Mouse (Mus musculus) gastrocnemius, postnatal 10 days (tissue): ENCODE measurements around the gene Dcps. TPM values are rescaled to one million over a fixed set of nuclear protein-coding genes. Genes with fewer than 3 reads are reported as not detected.

ENCODE experiments used
- DNase-seq: peaks from one replicate; pipeline ENCODE4 v3.0.0; 2021; ENCODE audit warnings: mixed read lengths
- long read RNA-seq, 2 experiments: library from polyadenylated mRNA; stranded (forward); transcript quantifications; one replicate each; pipeline ENCODE4 v2.0.0; 2021
- total RNA-seq, 2 experiments: library from RNA; stranded (reverse); gene quantifications; 2 replicates each; pipeline ENCODE4 v1.2.3; 2021

The Dcps gene
- total RNA-seq = 10 to 100 TPM; 11.2 TPM
- long read RNA-seq, experiment 1, transcript Dcps-201 (6 exons, 1,274 nt) = major isoform, 6 of 6 reads
- long read RNA-seq, experiment 1, partial matches to known transcripts = 0 of 6 reads
- long read RNA-seq, experiment 1, other reads (novel, unspliced or antisense) = 0 of 6 reads
- long read RNA-seq, experiment 2, transcript Dcps-201 (6 exons, 1,274 nt) = major isoform, 13 of 14 reads
- long read RNA-seq, experiment 2, partial matches to known transcripts = 0 of 14 reads
- long read RNA-seq, experiment 2, other reads (novel, unspliced or antisense) = 1 of 14 reads

DNA sequence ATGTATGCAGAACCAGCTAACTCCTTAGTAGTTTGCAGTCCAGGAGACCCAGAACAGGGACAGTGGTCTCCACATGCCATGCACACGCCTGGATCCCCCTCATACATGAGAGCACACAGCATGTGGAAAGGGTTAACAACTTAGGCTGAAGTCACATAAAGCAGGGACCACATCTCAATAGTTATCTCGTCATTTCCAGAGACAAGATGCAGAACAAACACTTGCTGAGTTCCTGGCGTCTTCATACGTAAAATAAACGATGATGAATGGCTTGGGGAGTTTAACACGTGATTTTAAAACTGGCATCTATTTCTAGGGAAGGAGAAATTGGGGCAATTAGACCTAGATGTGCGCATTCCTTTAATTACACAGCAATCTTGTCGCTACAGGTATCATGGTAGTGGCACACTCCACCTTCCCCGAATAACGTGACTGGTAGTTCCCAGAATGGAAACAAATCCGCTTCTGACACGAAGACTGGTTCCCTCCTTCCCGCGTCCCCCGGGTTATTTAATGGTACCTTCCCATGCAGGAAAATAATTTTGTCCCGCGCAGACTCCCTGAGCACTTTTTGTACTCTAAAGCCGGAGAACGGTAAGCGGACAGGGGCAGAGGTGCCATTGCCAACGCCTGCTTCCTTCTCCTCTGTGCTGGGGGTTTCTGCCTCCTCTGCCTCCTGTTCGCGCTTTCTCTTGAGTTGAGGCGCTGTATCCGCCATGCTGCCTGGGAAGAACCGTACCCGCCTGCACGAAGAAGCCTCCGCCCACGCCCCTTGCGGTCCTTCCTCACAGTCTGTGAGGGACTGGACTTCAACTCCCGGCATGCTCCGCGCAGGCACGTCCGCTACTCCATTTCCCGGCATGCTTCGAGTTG lies at the start of gene Dcps:
Gene Dcps (minus strand): TSS at position 811 of the 873 bp plus-strand sequence.
- peak; percentile 89 for DNase-seq

DNA sequence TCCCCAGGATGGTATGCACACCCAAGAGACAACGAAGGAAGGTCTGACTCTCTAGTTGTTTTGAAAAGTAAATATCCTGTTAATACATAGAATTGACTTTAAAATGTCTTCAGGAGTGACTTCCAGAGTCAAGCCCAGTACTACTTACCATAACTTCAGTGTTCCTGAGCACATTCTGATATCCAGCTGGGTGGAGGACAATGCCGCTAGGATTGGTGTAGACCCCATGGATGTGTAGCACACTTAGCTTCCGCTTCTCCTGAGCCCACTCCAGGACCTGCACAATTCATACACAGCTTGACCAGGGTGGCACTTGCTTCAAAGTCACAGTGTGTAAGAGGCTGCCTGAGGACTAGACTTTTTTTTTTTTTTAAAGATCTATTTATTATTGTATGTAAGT lies 47.6 kb upstream of the Dcps start:
- no peak for DNase-seq

DNA sequence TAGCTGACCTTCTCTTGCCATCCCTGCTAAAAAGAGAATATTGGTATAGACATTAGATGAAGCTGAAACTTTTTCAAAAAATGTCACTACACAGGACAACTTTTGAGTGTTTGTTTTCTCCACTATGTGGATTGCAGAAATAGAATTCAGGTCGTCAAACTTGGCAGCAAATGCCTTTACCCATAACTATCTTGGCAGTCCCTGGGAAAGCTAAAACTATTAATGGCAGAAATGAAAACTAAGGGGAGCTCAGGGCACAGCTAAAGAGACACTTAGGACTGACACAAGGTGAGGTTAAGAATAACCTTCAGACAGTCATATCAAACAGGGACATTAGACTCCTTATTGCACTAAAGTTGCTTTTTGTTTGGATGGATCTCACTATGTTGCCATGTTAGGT lies 42.1 kb upstream of the Dcps start:
- no peak for DNase-seq

DNA sequence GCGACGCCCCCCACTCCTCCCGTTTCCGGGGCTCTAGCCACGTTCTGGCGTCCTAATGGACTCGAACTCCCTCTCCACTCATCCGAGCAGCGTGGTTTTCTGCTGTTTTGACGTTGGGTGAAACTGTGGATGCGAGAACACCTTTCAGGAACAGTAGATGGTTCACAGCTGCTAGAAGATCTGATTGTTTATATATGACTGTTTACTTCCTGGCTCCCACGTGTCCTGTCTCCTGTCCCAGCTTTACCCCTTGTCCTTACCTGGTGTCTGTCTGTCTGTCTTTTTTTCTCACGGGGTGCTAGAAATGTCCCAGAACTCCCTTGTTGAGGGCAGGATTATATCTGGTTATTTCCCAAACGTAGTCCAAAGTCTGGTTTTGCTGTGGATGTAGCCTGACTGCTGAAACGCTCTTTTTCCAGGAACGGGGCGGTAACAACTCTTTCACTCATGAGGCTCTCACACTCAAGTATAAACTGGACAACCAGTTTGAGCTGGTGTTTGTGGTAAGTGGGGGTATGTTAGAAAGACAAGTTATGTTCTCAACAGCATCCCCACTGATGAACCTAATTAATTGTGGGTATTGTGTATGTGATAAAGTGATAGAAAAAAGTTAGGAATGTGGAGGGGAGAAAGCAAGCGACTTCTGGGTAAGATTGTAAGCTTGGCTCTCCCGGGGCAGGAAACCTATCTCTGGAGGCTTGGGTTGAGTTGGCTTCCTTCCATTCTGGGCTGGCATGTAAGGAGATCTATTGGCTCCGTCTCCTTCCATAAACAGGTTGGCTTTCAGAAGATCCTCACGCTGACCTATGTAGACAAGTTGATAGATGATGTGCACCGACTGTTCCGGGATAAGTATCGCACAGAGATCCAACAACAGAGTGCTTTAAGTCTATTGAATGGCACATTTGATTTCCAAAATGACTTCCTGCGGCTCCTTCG lies 36.0 kb upstream of the Dcps start:
- peak; percentile 34 for DNase-seq

DNA sequence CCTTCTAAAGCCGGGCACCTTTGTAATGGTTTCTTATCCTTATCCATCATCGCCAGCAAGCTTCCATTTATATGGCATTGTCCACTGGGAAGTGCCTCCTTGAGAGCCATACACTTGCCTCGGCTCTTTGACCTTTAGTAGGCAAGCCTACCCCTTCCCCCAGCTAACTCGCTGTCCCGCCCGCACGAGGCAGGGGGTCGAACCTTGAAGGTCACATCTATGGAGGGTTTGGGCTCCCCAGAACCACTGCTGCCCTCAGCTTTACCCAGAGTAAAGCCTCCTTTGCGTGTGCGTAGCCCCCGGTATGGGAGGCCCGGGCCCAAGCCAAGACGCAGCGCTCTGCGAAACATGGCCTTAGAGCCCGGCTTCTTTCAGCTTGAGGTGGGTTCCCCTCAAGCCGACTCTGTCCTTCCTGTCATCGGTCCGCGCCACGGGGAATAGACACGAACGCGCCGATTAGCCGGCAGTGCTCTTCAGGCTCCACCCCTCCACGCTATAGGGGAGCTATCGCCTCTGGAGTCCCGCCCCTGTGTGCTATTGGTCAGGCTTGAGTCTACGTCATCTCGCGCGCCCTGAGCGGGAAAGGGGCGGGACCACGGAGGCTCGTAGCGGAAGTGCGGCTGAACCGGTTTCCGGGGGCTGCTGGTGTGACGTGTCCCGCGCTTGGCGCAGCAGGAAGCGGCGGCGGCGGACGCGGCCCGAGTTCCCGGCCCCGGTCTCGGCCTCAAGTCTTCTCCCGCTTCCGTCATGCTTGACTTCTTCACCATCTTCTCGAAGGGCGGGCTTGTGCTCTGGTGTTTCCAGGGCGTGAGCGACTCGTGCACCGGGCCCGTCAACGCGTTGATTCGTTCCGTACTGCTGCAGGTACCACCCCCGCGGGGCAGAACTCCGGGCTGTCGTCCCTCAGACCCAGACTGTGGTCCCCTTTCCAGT lies 34.9 kb upstream of the Dcps start, which contains the start of gene Foxred1:
Gene Foxred1 (minus strand): TSS at position 514 of the 933 bp plus-strand sequence.
- DNase-seq = peak; percentile 98

DNA sequence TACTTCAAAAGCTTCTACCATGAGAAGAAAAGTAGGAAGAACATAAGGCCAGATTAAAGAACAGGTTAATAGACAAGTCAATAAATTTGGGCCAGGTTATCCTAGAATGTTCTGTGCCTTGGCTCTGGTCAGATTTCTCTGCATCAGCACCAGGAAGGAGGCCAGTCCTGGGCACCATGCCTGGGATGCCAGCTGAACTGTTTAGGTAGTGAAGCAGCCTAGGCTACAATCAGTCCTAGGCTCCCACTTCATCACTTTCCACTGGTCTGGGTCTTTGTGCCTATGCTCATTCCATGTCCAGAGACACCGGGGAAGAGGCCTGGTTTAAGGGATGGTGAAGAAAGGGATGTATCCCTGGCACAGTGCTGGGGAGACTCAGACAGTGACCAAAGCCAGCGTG lies 28.6 kb upstream of the Dcps start:
- peak; percentile 57 for DNase-seq

DNA sequence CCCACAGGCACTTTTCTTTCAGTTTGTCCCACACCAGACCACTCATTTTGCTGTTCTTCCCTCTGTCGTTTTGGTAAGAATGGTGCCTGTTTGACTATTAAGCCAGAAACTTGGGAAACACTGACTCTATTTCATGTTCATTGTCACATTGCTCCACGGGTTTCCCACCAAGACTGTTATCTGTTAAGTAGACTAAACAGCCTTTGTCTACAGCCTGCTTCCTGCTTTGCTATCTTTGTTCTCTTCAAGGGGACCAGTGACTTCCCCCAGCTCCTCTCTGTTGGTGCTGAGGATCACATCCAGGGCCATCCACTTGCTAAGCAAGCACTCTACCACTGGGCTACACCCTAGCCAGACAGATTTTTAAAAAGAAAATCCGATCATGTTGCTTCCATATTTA lies 27.7 kb upstream of the Dcps start:
- DNase-seq = no peak

DNA sequence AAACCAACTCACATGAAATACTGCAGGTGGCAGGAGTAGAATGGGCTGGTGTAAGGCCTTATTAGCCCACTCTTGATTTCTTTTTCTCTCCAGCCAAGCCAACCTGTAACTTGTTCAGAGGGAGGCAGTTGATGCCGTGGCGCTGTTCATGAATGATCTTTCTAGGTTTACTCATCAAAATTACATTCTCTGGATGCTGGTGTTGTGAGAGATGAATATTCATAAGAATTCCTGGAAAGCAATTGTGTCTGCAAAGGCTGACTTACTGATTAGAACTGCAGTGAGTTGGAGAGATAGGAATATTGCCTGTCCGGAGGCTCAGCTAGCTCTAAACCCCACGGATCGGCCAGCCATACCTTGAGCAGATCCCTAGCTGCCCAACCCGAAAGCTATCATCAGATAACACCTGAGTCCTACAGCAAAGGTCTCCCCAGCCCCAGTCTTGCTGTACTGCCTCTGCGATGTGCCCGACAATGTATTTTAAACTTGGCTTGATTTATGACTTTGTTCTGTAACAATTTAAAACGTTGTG lies 24.7 kb upstream of the Dcps start:
- DNase-seq = no peak

DNA sequence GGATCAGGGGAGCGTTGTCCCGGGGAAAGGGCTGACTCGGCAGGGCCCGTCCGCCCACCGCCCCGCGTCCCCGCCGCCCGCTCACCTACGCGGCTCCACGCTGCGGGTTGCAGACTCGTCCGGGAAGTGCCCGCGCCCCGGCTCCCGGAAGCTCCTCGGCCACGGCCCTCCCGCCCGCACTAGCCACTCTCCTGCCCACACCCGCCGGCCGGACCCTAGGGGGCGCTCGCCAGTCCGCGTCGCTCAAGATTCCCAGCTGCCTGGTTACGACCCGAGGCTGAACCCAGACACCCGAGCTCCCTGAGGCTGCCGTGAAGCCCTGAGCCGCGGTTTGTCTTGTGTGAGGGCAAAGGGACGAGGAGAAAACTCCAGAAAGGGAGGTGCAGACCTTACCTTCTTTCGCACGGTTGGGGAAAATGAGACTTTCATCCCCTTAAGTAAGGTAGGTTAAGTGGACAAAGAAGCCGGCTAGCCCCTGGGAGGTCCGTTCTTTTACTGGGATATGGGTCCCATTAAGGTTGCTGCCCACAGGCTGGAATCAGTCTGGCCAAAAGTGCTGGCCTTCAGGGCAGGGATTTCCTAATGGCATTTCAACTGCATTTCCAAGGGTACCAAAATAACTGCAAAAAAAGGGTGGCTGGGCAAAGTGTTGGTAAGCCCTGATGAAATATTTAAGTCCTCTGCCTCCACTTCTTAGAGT lies 24.1 kb upstream of the Dcps start, which contains the start of the genes Srpr and Tirap:
Gene Srpr (plus strand): TSS at position 404 of the 700 bp plus-strand sequence.
Gene Tirap (minus strand): TSS at position 520 of the 700 bp plus-strand sequence.
- peak; percentile 97 for DNase-seq

DNA sequence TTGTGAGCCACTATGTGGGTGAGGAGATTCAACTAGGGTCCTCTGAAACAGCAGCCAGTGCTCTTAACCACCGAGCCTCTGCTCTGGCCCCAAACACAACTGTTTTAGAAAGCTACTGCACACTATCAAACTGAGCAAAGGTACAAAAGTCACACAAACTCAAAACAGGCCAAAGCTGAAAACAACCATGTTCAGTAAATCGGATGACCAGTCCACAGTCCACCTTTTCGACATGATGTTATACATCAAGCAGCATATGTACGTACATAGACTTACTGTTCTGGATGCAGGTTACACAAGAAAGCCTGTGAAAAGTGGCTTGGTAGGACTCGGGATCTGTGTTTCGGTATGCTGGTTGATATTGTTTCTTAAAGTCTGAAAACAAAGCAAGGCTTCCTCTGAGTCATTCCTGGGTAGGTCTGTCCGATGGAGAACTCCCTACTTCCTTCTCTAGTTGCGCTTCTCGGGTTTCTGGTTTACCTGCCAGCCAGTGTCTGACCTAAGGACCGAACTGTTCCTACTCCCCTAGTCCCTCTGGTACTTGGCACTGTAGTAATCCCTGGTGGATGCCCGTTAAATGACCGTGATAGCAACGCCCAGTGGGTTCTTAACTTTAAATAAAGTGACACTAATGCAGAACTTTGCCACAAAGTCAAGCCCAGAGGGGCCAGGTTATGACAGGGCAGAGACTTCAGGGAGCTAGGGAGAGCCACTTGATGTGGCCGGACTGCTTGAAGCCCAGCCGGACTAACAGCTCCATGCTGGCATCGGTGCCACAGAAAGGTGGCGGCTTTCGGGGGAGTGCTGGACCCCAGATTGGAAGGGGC lies 23.3 kb upstream of the Dcps start:
- DNase-seq = no peak

DNA sequence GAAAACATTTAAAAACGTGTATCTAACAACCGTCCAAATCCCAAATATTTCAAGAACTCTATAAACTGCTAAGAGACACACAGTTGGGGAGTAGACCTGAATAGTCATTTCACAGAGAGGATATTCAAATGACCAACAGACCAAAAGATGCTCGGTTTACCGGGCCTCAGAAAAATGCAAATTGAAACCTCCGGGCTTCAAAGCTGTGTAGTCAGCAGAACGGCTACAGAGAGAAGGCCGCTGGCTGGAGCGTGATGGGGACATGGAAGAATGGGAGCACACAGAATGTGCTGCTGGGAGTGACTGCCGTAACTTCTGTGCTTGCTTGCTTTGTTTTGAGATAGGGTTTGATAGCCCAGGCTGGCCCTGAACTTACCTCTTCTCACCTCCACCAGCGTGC lies 22.5 kb upstream of the Dcps start:
- no peak for DNase-seq

DNA sequence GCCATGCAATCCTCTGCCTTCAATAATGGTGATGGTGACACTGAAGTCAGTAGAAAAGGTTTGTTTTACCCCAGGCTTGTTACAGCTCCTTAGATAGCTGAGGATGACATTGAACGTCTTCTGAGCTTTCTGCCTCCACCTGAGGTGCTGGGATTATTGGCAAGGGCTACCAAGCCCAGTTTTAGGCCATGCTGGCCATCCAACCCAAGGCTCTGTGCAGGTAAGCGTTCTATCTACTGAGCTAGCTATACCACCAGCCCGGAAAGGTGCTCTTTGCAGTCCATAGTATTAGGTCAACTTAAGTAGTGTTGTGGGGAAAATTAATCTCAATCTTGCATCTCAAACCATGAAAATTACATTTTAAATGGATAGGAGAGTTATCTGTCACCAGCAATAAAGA lies 21.8 kb upstream of the Dcps start:
- no peak for DNase-seq

DNA sequence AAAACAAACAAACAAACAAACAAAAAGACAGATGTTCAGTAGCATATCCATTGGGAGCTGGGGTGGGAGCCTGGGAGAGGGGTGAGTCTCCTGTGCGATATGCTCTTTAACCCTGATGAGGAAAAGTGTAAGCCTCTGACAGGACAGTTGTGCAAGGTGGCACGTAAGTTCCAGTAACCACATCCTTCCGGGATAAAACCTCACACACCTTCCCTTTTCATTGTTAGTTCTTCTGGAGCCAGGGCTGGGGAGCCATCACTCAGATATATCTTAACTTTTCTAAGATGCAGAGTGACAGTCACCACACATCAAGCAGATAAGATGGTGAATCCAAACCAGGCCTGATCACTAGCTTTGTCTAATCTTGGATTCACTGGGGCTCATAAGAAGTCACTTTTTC lies 18.2 kb upstream of the Dcps start:
- no peak for DNase-seq

DNA sequence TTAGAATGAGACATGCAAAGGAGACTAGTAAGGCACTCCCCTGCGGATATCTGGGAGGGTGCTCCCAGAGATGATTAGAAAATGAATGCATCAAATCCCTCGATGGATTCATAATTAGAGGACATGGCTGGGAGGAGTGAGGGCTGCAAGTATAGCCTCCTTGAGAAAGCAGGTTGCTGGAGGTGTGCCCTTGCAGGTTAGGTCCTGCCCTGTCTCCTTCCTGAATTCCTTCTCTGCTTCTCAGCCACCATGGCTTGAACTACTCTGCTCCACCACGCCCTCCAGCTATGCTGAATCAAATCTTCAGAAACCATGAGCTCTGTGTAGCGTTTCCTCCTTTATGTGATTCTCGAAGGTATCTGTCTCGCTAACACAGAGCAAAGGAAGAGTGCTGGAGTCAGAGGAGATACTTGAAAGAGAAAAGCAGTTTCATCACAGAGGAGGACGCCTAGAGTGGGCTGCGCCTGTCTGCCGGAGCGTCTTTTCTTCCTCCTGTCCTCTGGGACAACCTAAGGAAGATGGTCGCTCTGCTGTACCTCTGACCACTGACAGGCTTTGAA lies 17.2 kb upstream of the Dcps start:
- DNase-seq = no peak

DNA sequence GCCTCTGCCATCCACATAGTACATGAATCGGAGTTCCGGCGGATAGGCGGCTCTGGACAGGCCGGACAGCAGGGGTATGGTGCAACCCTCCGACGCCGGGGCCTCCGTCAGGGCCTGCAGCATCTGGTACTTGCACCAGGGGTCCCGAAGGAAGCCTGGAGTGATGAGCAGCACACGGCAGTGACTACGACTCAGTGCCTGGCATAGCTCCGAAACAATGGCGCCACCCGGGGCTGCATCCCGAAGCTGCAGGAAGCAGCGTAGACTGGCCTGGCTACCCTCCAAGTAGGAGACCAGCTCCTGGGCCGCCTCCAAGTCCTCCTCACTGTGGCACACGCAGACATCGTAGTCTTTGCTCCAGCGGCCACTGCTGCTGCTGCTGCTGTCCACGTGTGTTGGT lies 12.8 kb upstream of the Dcps start:
- peak; percentile 29 for DNase-seq

DNA sequence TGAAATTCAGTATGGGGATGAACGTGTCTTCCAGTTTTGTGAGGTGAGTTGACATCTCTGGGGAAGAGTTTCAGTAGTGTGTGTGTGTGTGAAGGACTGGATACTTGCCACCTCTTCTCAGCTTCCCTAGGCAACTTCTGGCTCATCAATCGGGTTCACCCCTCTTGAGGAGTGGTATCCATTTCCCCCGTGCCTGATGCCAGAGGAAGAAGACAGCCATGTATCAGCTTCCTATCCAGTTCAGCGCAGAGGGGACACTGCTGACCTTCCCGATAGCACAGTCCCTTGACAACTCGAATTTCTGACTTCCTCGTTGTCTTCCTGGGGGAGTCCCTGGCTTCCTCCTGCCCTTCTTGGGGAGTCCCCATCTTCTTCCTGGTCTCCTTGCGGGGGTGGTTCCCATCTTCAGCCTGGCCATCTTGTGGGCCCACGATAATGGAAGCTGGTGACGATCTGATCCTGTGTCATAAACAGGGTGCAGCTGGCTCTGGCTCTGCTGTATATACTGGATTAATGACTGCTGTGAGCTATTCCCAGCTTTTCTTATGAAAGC lies 11.6 kb upstream of the Dcps start:
- no peak for DNase-seq

DNA sequence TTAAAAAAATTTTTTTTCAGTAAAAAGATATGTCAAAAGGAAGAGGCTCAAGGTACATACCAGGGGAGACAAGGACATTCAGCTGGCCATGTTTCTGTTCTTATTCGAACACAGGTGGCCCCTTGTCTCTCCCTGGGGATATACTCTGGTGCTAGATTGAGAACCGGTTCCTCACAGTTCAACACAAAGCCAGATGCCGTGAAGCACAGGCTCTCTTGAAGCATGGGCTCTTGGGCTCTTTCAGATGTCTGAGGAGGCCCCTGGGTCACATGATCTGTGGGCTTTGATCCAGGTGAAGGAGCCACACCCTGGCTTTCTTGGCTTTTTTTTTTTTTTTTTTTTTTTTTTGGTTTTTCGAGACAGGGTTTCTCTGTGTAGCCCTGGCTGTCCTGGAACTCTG lies 10.6 kb upstream of the Dcps start:
- DNase-seq = no peak

DNA sequence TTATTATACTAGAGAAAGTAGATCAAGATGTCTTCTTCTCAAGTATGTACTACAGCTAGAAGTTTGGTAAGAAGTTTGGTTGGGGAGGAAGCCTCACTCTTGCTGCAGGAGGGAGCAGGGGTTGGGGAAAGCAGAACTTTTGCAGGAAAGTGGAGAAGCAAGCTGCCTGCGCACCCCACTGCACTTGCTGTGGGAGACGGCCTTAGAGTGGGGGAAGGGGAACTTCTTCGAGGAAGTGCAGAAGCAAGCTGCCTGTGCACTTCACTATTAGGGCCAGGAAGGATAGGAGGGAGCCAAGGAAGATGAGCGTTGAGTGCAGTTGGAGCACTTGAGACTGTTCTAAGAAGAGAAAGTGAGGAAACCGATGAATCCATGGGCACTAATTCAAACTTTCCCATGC lies 7.5 kb upstream of the Dcps start:
- no peak for DNase-seq

DNA sequence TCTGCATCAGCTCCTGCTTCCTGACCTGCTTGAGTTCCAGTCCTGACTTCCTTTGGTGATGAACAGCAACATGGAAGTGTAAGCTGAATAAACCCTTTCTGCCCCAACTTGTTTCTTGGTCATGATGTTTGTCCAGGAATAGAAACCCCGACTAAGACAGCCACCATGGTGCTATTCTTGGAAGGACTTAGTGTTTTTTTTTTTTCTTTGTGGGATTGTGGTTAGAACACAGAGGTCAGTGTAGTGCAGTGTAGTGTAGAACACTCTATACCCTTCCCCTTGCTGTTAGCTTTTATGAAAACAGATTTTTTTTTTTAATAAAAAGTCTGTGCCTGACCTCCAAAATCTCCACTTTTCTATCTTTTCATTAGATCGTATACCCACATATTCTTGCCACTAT lies 7.0 kb upstream of the Dcps start:
- no peak for DNase-seq
